Mouse (Mus musculus) lung, postnatal 10 days (tissue): ENCODE data around the gene Pax8.
A peak's percentile ranks its signal among the peaks of the same experiment; 100 is the strongest.

Experiments
- DNase-seq: peaks from one replicate; pipeline ENCODE4 v3.0.0; 2021

Pax8 gene

GRCm38 (mm10) chr2:24460112-24460807, 15.1 kb downstream of the Pax8 start:
- no peak for DNase-seq

- DNase-seq: no peak
Measured at GRCm38 (mm10) chr2:24456841-24457240, 18.6 kb downstream of the Pax8 start.

- DNase-seq: no peak
Measured at GRCm38 (mm10) chr2:24455057-24455855, 20.1 kb downstream of the Pax8 start.

GRCm38 (mm10) chr2:24454429-24455011, 20.9 kb downstream of the Pax8 start:
- no peak for DNase-seq

GRCm38 (mm10) chr2:24453206-24453605, 22.2 kb downstream of the Pax8 start:
- no peak for DNase-seq

- no peak for DNase-seq
Measured at GRCm38 (mm10) chr2:24449111-24449510, 26.3 kb downstream of the Pax8 start.

GRCm38 (mm10) chr2:24443256-24443790, 32.1 kb downstream of the Pax8 start:
- DNase-seq: no peak

- DNase-seq: no peak
Measured at GRCm38 (mm10) chr2:24442303-24442925, 33.0 kb downstream of the Pax8 start.

GRCm38 (mm10) chr2:24441899-24442298, 33.5 kb downstream of the Pax8 start:
- DNase-seq: no peak

GRCm38 (mm10) chr2:24440056-24440455, 35.3 kb downstream of the Pax8 start:
- no peak for DNase-seq

- no peak for DNase-seq
Measured at GRCm38 (mm10) chr2:24435699-24436098, 39.7 kb downstream of the Pax8 start.

GRCm38 (mm10) chr2:24434670-24435069, 40.7 kb downstream of the Pax8 start:
- no peak for DNase-seq

GRCm38 (mm10) chr2:24429806-24430205, 45.6 kb downstream of the Pax8 start:
- DNase-seq: no peak

- DNase-seq: no peak
Measured at GRCm38 (mm10) chr2:24427866-24428675, 47.3 kb downstream of the Pax8 start.

GRCm38 (mm10) chr2:24425630-24426029, 49.8 kb downstream of the Pax8 start:
- no peak for DNase-seq

GRCm38 (mm10) chr2:24422815-24423214, 52.6 kb downstream of the Pax8 start:
- DNase-seq: no peak

- DNase-seq: no peak
Measured at GRCm38 (mm10) chr2:24421211-24421863, 54.1 kb downstream of the Pax8 start.

- DNase-seq: no peak
Measured at GRCm38 (mm10) chr2:24417564-24417963, 57.8 kb downstream of the Pax8 start.

- DNase-seq: no peak
Measured at GRCm38 (mm10) chr2:24417106-24417505, 58.3 kb downstream of the Pax8 start.

- DNase-seq: peak; percentile 9
Measured at GRCm38 (mm10) chr2:24416668-24417067, 58.7 kb downstream of the Pax8 start.

GRCm38 (mm10) chr2:24413677-24414076, 61.7 kb downstream of the Pax8 start:
- no peak for DNase-seq

- DNase-seq: no peak
Measured at GRCm38 (mm10) chr2:24413172-24413571, 62.2 kb downstream of the Pax8 start.
